Mouse (Mus musculus): ENCODE measurements at regions not wholly inside any gene's neighbourhood (a gene's known extent, or its start where the extent isn't known, plus 50 kb on each side); places are given as distances from the start of the nearest gene placed in this dataset.

DNA sequence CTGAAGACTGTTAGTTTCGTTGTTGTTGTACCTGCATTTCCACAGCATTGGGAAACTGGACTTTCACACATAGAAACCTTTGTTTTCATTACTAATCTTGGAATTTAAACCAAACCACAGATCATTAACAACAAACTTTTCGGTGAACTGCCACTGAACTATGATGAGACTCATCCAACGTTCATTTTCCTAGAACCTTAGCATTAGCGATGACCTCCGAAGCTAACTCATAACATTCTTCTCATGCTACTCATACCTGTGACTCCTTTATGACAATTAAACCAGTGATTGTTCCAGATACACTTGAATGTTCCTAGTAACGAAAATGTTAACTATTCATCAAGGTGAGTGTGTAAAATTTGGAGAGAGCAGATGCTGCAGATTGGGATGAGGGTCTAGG lies 917.5 kb upstream of the Mdga2 start:
- TF ChIP-seq CTCF (IDR thresholded peaks at IDR 0.05; ENCODE audit: low read depth) (no peak), EP300 (optimal IDR thresholded peaks at IDR 0.05) (no peak)
